Mouse (Mus musculus): ENCODE measurements at regions not wholly inside any gene's neighbourhood (a gene's known extent, or its start where the extent isn't known, plus 50 kb on each side); places are given as distances from the start of the nearest gene placed in this dataset.

DNA sequence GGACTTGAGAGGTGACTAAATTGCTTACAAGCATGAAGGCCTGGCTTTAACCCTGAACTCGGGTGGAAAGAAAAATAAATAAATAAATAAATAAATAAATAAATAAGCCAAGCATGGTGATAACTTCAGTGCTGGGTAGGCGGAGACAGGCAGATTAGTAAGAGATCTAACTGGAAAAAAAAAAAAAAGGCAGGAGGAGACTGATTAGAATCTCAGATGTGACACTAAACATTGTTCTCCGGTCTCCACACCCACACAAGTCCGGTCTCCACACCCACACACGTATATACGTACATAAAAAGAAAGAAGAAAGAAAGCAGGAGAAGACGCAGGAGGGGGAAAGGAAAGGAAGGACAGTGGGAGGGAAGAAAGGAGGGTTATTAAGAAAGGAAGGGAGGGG lies 267.8 kb downstream of the Dhx15 start:
- no peak for DNase-seq (ENCODE audit: low spot score)

DNA sequence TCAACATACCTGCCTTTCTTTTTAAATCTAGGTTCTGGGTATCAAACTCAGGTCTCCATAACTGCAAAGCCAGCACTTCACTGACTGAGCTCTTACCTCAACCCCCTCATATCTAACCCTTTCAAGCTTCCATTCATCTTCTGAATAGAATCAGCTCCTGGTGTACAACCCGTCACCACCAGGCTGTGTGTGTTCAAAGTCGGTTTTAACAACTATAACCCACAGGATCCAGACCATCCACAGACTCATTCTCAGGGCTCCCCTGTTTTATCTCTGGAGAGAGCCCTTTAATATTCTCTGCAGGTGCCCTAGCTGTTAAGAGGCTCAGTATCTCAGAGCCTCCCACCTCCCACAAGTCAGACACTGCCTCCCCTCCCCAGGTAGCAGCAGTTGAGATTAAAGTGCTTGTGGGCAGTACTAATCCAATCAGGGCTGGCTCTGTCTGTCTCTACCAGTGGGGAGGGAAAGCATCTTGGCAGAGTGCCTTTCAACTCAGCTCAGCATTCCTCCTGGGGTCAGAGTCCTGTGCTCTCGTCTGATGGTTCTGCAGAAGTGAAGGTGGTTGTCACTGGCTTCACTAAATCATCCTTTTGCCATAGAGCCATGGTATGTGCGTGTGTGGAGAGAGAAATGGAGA lies 272.4 kb downstream of the Dhx15 start:
- DNase-seq (ENCODE audit: low spot score), result no peak

DNA sequence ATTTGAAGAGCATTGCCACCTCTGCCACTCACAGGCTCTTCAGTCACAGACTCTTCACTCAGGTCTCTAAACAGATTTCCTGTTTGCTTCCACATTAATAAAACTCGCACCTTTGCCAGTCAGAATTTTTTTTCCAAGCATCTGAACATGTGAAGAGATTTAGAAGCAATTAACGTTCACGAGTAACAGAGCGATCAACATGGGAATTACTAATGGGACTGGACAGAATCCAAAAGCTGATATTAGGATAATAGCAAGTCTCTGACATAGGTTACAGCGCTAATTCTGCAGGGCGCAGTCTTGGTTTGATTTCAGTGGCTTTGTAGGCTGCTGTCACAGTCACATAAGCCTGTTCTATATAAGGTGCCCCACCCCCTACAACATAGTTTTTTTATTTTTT lies 275.6 kb downstream of the Dhx15 start:
- DNase-seq (ENCODE audit: low spot score), result no peak

DNA sequence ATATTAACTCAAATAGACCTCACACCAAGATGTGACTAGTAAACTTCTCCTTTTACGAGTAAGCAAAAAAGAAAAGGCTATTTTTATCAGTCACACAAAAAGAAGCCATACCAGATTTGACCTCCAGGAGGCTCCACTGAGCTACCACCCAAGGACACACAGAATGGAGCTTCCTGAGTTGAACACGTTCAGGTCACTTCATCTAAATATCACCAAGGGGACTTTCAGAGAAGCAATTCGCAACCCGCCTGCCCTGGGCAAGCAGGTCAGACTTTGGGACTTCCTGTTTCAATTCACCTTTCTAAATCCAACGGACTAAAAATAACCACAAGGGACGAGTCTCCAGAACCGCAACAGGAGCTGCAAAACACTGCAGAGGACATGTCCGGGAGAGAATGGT lies 281.5 kb downstream of the Dhx15 start:
- DNase-seq (ENCODE audit: low spot score), result peak; percentile 1

DNA sequence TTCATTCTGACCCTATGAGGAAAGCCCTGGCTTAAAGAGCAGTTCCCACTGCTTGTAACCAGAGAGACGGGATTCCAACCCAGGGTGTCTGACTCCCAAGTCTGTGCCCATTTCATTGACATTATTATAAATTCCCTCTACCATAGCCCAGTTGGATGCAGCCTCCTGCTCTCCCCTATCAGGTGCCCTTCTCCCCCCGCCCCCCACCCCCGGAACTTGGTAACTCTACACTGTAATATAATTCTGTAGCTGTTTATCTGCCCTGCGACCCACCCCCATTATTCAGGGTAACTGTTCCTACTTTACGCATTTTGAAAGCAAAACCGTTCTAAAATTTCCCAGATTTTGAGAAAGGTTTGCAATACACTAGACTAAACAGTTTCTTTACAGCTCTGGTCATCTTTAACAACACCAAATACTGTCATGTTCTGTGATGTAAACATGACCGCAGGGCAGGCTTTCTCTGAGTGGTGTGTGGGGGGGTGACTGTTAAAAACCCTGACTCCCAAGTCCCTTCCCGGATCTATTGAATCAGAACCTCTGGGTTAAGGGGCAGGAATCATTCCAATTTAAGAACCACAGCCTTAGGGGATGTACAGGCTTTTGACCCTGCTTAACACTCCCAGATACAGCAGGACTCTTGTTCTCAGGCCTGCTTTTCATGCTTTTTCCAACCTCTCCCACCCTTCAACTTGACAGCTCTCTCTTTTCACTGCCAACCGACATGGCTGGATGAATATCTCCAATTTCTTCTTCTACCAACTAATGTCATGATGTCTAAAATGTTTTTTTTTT lies 283.8 kb downstream of the Dhx15 start:
- DNase-seq (ENCODE audit: low spot score), result no peak

DNA sequence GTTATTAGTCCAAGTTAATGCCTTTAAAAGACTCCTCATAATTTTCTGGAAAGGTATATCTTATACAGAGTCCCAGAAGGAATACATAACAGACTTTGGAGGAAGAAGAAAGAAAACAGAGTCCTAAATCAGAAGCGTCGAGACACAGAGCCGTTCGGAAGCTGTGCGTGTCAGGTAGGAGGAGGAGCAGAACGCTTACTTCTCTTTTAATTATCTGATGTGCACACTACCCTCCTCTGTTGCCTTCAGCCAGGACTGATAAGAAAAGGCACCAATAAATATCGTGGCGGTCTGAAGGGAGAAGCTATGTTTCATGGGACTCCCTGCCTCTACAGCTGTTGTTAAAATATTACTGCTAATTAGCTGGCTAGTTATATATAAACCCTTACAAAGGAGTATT lies 296.2 kb downstream of the Dhx15 start:
- no peak for DNase-seq (ENCODE audit: low spot score)

DNA sequence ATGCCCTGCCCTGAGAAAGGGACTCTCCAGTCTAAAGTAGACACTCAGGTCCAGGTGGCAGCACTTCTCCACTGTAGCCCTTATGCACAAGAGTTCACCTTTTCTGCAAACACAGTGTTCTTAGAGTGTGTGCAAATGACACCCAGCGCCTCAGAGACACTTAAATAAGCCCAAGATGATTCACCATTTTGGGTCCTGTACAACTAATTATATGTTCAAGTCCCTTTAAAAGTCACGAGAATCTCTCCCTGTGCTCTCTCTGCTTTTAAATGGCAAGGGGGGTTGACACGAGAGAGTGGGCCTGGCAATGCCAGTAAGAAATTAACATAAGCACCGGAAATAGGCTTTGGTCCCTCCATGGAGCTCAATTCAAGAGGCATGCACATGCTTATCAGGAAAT lies 299.0 kb downstream of the Dhx15 start:
- DNase-seq (ENCODE audit: low spot score), result no peak

DNA sequence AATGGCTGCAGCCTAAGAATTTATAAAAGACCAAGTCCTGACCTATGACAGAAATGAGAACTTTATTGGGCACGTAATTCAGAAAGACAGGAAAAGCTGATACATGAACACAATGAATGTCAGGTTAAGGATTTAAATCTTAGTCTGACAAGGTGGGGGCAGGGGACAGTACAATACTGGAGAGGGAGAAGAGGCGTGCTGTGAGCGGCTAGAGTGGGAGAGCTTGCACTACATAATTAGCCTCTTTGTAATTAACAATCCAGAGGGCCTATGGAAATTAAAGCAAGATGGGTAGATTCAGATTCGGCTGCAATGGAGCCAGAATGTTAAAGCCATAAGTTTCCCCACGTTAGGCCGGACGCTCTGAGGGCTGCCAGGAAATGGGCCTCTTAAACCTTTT lies 301.9 kb downstream of the Dhx15 start:
- DNase-seq (ENCODE audit: low spot score), result no peak

DNA sequence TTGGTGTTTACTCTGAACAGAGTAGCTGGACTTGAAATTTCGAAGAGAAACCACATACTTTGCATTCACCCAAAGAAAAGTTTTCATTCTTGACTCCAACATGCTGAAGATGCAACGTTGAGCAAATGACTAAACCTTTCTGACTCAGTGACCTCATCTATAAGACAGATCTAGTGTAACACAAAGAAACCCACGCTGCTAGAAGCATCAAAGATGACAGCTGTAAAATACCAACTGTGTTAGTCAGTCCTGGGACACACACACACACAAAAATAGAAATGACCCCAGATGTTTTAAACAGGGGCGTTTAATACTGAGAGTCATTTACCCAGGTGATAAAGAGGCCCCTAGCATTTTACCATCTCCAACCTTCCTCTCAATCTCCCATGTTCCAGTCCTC lies 307.7 kb downstream of the Dhx15 start:
- DNase-seq (ENCODE audit: low spot score), result no peak

DNA sequence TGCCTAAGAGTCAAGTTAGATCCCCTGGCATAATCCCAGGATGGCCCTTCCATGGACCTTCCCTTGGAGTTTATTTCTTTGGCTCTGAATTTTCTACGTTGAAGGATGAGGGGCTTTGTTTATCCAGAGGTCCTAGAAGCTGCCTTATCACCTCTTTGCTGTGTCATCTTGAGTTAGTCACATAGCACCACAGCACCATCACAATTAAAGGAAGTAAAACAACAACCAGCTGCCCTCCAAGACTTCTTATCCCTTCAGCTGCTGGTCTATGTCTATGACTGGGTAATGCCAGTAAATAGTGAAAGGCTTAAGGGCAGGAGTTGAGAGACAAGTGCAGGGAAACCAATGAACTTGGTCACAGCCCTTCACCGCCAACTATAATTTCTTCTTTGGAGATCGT lies 308.1 kb downstream of the Dhx15 start:
- no peak for DNase-seq (ENCODE audit: low spot score)

DNA sequence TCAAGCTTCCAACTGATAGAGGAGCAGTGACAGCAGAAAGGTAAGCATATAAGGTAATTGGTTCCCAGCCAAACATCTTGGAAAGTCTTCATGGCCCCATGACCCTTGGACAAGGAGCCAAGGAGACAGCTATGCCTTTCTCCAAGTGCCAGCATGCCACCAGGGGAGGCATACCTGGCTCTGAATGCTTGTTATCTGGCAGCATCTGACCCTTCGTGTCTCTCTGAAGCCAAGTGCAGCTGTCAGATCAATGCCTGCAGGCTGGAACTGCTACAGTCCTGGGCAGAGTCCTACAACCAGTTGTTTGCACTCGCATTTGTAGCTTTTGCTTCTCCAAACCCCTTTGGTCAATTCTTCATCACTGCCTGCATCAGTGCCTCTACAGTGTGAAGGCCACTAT lies 309.3 kb upstream of the Ppargc1a start:
- DNase-seq (ENCODE audit: low spot score), result no peak

DNA sequence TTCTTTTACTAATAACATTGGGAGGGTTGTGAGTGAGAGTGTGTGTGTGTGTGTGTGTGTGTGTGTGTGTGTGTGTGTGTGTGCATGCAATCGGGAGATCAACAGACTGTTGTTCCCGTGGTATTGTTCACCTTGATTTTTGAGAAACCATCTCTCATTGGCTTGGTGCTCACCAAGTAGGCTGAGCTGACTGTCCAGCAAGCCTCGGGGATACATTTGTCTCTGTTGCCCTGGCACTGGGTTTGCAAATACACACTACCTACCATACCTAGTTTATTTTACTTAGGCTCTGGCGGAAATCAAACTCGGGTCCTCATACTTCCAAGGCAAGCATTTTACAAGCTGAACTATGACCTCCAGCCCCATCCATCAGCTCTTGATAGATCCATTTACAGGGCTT lies 306.0 kb upstream of the Ppargc1a start:
- no peak for DNase-seq (ENCODE audit: low spot score)

DNA sequence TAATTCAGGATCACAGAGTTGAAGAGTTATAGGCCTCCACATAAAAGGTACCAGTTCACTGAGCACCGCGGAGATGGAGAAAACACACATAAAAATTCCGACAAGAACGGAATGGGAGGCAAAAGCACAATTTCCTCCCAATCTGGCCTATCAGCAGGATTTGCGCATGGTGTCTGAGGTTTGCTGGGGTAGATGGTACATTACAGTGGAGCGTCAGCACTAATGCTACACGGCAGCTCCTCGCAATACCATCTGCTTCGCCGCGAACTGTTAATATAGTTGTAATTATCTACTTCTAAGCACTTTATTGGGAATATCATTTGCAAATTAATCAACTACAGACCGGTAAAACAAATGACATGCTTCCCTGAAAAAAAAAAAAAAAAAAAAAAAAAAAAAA lies 304.2 kb upstream of the Ppargc1a start:
- DNase-seq (ENCODE audit: low spot score), result no peak

DNA sequence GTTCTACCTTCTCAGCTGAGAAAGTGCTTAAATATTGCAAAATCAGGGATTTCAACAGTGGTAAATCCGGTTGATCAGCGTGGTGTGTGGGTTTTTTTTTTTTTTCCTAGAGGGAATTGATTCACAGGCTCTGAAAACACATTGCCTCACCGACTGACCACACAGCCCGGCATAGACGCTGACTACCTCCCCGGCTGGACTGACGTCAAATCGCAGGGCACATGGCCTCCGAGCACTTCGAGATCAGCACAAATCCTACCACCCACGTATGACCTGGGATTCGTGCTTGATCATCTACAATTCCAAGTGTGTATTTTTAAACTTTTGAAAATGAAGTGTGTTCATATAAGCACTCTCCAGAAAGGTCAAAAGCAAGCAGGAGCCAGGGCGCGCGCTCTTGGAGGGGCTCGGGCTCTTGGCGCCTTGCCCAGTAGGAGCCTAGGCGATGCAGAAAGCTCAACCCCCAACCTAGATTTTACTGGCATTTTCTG lies 300.7 kb upstream of the Ppargc1a start:
- no peak for DNase-seq (ENCODE audit: low spot score)

DNA sequence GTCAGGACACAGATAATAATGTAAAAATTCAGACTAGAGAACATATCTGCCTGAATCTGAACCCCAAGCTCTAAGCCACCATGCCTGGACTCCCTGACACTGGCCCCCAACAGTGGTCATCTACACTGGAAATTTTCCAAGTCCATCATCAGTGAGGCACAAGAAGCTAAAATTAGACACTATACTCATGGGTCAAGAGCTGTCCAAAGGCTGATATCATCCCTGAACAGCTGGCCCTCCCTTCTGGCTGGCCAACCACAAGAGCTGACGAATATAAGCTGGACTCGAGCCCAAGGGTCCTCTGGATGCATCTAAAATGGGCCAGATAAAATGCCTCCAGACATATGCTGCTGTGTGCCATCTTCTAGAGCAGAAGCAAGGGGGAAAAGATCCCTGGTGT lies 298.5 kb upstream of the Ppargc1a start:
- DNase-seq (ENCODE audit: low spot score), result no peak

DNA sequence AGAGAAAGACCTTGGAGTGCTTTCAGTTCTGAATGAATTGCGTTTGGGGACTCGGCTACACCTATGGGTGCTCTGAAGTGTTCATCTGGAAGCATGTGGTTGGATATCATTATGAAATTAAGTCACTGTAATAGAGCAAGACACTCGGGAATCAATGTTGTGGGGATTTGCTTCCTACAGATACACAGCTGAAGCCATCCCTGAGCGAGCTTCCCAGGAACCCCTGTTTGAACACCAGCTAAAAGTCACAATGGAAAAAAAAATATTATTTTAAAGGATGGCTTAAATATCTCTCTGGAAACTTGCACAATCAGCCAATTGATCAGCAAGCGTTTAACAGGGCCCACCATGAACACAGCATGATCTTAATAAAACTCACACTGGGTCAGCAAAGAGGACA lies 293.0 kb upstream of the Ppargc1a start:
- no peak for DNase-seq (ENCODE audit: low spot score)

DNA sequence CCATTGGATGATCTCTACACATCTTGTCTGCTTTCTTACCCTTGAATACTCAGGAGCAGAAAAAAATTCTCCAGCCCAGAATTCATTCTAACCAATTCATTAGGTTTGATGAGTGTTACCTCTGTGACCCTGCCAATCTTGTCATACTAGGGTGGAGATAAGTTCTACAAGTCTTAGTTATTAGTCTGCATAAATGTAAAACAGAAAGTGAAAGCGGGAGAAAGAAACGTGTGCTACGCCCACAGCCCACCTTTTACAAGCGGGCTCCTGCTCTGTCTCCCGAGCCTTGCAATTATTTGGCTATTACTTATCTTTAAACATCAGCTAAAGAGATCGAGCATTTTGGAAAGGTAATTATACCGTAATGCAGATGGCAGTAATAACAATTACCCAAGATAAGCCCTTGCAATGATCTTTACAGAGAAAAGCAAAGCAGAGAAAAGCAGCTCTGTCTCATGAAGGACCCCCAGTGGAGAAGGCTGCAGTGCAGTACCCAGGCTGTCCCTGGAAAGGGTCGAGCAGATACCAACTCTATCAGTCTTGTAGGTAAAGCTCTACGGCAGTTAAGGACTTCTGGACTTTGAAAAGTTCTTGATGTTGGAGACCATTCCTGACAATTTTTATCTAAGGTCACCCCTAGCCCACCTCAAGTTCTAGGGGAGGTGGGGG lies 286.1 kb upstream of the Ppargc1a start:
- no peak for DNase-seq (ENCODE audit: low spot score)

DNA sequence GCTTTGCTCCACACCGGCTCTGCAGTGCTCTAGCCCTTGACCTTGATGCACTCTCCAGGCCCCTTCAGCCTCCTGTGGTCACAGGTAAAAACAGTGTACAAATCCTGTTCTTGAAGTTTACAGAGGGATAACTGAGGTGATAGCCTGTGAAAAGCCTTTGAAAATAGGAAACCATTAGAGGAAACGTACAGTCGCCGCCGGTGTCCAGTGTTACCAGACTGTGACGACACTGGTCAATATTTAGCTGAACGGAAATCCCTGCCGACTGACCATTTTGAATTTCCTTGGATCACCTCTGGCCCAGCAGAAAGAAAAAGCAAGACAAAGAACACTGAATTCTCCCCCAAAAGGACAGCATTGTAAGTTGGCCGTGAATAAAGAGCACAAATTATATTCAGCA lies 282.6 kb upstream of the Ppargc1a start:
- no peak for DNase-seq (ENCODE audit: low spot score)

DNA sequence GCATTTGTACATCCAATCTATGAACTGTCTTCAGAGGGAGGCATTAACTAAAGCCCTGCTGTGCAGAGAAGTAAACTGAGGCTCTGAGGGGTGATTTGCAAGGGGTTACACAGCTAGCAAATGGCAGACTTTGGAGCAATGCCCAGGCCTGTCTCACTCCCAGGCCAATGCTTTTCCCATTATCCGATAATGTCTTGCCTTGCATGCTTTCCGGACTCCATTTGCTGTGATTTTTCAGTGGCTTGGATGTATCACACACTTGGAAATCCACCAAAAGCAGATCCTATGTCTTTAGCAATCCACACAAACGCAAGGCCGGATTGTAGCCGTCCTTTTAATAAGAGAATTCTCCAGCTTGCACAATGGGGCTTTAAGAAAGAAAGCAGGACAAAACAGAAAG lies 281.7 kb upstream of the Ppargc1a start:
- DNase-seq (ENCODE audit: low spot score), result no peak

DNA sequence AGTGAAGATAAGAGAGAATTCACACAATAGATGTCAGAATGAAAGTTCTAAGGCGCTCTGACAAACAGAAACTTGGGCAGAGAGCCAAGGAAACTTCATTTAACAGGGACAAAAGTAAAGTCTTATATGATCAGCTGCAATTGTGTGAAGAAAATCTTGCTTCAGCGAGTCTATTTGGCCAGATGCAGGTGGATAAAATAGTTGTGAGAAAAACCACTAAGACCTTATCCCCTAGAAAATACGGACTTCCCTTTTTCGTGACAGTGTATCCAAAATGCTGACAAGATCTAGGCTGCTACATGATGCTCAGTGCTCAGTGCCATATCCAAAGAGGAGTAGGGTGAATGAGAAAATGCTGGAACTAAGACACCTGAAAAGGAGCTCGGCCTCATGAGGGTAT lies 274.7 kb upstream of the Ppargc1a start:
- DNase-seq (ENCODE audit: low spot score), result no peak

DNA sequence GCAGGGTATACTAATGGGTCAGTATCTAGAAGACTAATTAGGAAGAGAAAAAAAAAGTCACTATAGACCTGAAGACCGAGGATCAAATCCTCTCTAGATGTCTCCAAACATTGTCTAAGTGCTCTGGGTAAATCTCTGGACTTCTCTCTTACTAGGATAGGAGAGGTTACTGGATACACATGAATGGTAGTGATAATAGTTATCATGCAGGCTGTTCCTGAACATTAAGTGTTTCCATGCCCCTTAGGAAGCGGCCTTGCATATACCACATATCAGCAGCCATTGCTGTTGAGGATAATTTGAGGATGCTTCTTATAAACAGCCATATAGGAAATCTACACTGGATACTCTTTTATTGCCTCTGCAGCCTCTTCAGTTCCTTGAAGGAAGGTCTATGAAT lies 274.2 kb upstream of the Ppargc1a start:
- DNase-seq (ENCODE audit: low spot score), result no peak

DNA sequence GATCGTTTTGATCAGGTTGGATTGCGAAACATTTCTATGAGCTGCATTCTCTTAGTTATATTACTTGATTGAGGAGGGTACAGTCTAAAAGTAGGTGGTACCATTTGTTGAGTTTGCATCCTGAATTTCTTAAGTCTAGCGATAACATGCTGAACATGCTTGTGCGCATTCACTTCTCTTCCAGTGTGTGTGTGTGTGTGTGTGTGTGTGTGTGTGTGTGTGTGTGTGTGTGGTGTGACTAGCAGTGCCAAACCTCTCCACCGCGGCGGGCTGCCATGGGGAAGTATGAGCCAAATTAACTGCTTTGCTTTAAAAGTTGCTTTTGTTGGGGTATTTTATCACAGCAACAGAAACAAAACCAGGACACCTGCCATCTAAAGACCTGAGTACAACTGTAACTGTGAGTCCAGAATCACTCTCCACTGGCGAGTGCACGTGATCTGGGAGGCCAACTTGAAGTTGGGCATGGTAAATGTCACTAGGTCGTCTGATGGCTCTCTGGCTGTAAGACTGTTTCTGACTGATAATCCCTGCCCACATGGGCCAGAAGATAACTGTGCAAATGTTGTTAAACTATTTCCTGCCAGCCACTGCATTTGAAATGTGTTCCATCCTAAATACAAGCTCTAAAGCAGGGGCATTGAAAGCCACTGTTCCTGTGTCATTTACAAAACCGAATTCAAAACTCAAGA lies 273.3 kb upstream of the Ppargc1a start:
- no peak for DNase-seq (ENCODE audit: low spot score)

DNA sequence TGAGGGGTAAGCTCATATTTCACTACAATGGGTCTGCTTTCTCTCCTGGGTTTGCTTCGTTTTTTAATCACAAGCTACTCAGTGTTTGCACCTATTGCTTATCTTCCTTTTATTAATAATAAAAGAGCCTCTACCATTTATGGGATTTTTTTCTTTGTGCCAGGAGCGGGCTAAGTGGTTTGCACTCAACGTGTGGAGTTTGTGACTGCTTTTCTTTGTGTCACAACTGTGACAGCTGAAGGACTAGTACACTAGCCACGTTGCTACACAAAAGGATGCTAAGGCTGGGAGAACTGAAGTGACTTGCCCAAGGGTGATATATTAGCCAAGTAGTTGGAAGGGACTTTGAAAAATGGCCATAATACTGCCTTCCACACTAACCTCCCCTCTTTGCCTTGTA lies 271.8 kb upstream of the Ppargc1a start:
- no peak for DNase-seq (ENCODE audit: low spot score)

All from T-cell, adult 2 months (primary cell).